Mouse (Mus musculus): Measurements from ENCODE around the gene Adtrp. TPM values are rescaled to one million over a fixed set of nuclear protein-coding genes. Genes with fewer than 3 reads are reported as not detected.

Adtrp gene
- total and polyA plus RNA-seq, 2 experiments from 2014 or later = 0.26 TPM

- TF ChIP-seq CTCF (IDR thresholded peaks at IDR 0.05; ENCODE audit: low read depth) = no peak
- H3K9me3 ChIP-seq (ENCODE audit: low read length) = no peaks in the 10 kb centered on the region
- H3K36me3 ChIP-seq (ENCODE audit: insufficient read depth, low read length) = no peaks in the 10 kb centered on the region
- no peak overlapping the region for H3K4me3 ChIP-seq (ENCODE audit: low read length)
- H3K27ac ChIP-seq = no peak overlapping the region
- H3K4me2 ChIP-seq (ENCODE audit: low read depth, low read length) = no peak overlapping the region
- ATAC-seq (no peak), DNase-seq (ENCODE audit: low spot score) (no peak)
- no peaks in the 10 kb centered on the region for H3K27me3 ChIP-seq (ENCODE audit: insufficient read depth, low read length)
- WGBS = 90% methylated on average over 3 of the region's 3 CpGs
- no peaks in the 10 kb centered on the region for H3K4me1 ChIP-seq (ENCODE audit: insufficient read depth, low read length)
- no peak overlapping the region for H3K9ac ChIP-seq (replicated peaks; ENCODE audit: low read length)
These were observed 60.8 kb downstream of the Adtrp start for GRCm38 (mm10) chr13:41786640-41787039.

DNA sequence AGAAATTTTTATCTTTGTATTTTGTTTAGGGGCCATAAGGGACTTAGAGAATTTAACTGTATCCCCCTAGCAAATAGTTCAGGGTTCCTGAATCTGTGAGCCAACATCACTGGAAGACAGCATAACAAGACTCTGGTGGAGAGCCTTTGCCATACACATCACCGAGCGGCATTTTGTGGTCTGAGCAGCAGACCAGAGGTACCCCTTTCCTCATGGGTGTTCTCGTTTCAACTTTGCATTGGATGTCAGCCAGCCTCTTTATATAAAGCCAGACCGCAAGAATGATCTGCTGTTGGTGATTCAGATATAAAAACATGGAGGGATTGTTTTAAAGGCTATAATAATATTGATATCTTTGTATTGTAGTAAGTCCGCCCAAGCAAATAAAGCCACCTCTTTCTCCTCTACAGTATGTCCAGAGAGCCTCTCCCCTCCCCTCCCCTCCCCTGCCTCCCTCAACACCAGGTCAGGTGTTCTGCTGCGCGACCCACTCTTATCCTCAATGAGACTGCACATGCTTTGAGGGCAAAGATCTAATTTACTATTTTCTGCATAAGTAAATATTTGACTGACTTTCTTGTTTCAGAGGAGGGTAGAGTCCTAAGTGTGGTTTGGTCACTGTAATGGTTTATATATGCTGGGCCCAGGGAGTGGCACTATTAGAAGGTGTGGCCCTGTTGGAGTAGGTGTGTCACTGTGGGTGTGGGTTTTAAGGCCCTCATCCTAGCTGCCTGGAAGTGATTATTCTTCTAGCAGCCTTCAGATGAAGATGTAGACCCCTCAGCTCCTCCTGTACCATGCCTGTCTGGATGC is 62.4 kb downstream of the Adtrp start:
- H3K4me2 ChIP-seq (ENCODE audit: low read depth, low read length) = no peak overlapping the region
- no peak overlapping the region for H3K4me3 ChIP-seq (ENCODE audit: low read length)
- TF ChIP-seq CTCF (IDR thresholded peaks at IDR 0.05; ENCODE audit: low read depth) = no peak
- H3K36me3 ChIP-seq (ENCODE audit: insufficient read depth, low read length) = no peaks in the 10 kb centered on the region
- 74% methylated on average over 7 of the region's 7 CpGs for WGBS
- H3K9me3 ChIP-seq (ENCODE audit: low read length) = no peaks in the 10 kb centered on the region
- DNase-seq (ENCODE audit: low spot score) (no peak), ATAC-seq (no peak)
- no peak overlapping the region for H3K9ac ChIP-seq (replicated peaks; ENCODE audit: low read length)
- no peaks in the 10 kb centered on the region for H3K27me3 ChIP-seq (ENCODE audit: insufficient read depth, low read length)
- no peaks in the 10 kb centered on the region for H3K4me1 ChIP-seq (ENCODE audit: insufficient read depth, low read length)
- no peak overlapping the region for H3K27ac ChIP-seq

- TF ChIP-seq CTCF (IDR thresholded peaks at IDR 0.05; ENCODE audit: low read depth) = no peak
- Histone ChIP-seq H3K27me3 (ENCODE audit: insufficient read depth, low read length) (no peaks in the 10 kb centered on the region), H3K4me2 (ENCODE audit: low read depth, low read length) (no peak overlapping the region), H3K36me3 (ENCODE audit: insufficient read depth, low read length) (no peaks in the 10 kb centered on the region), H3K9me3 (ENCODE audit: low read length) (no peaks in the 10 kb centered on the region), H3K4me3 (ENCODE audit: low read length) (no peak overlapping the region), H3K9ac (replicated peaks; ENCODE audit: low read length) (no peak overlapping the region), H3K27ac (no peak overlapping the region), H3K4me1 (ENCODE audit: insufficient read depth, low read length) (no peaks in the 10 kb centered on the region)
- no peak for DNase-seq (ENCODE audit: low spot score)
- ATAC-seq = no peak
- 79% methylated on average over 4 of the region's 4 CpGs for WGBS
These were observed 67.2 kb downstream of the Adtrp start for GRCm38 (mm10) chr13:41780296-41780695.

DNA sequence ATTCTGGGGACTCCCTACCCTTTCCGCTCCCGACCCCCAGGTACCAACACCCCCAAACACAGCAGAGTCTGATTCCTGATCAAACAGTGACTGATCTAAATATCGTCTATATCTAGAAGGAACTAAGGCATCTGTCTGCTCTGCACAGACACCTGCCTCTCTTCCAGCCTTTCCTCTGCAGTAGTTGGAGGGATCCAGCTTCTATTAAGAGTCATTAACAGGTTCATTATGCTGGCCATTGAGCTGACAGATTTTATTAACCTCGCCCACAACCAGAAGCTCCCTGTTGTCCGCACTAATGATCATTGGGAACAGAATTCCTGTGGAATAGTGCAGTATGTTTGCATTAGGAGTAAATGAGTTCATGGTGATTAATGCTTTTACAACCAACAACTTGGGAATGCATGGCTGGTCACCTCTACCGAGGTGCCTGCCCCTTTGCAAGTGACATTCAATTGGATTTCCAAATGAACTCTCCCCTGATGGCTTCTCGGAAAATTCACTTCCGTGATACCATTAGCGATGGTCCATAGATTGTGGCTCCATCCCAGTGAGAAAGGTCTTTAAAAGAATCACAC is 67.8 kb downstream of the Adtrp start:
- Histone ChIP-seq H3K9ac (replicated peaks; ENCODE audit: low read length) (no peak overlapping the region), H3K36me3 (ENCODE audit: insufficient read depth, low read length) (no peaks in the 10 kb centered on the region), H3K4me2 (ENCODE audit: low read depth, low read length) (no peak overlapping the region), H3K4me3 (ENCODE audit: low read length) (no peak overlapping the region), H3K27ac (no peak overlapping the region), H3K27me3 (ENCODE audit: insufficient read depth, low read length) (no peaks in the 10 kb centered on the region), H3K9me3 (ENCODE audit: low read length) (no peaks in the 10 kb centered on the region), H3K4me1 (ENCODE audit: insufficient read depth, low read length) (no peaks in the 10 kb centered on the region)
- peak; percentile 15 for DNase-seq (ENCODE audit: low spot score)
- no peak for TF ChIP-seq CTCF (IDR thresholded peaks at IDR 0.05; ENCODE audit: low read depth)
- ATAC-seq = 0 out of 2 replicates have a peak, but pooled peaks have one; percentile 32
- 69% methylated on average over 9 of the region's 9 CpGs for WGBS

- Histone ChIP-seq H3K4me3 (ENCODE audit: low read length) (no peak overlapping the region), H3K4me2 (ENCODE audit: low read depth, low read length) (no peak overlapping the region), H3K9ac (replicated peaks; ENCODE audit: low read length) (no peak overlapping the region), H3K27ac (no peak overlapping the region), H3K36me3 (ENCODE audit: insufficient read depth, low read length) (no peaks in the 10 kb centered on the region), H3K27me3 (ENCODE audit: insufficient read depth, low read length) (no peaks in the 10 kb centered on the region), H3K9me3 (ENCODE audit: low read length) (no peaks in the 10 kb centered on the region), H3K4me1 (ENCODE audit: insufficient read depth, low read length) (no peaks in the 10 kb centered on the region)
- DNase-seq (ENCODE audit: low spot score) (no peak), ATAC-seq (no peak)
- 91% methylated on average over 4 of the region's 4 CpGs for WGBS
- TF ChIP-seq CTCF (IDR thresholded peaks at IDR 0.05; ENCODE audit: low read depth) = no peak
These were observed 73.6 kb downstream of the Adtrp start for GRCm38 (mm10) chr13:41773812-41774376.

- no peak overlapping the region for H3K4me2 ChIP-seq (ENCODE audit: low read depth, low read length)
- H3K4me1 ChIP-seq (ENCODE audit: insufficient read depth, low read length) = no peaks in the 10 kb centered on the region
- DNase-seq (ENCODE audit: low spot score) (no peak), ATAC-seq (no peak)
- H3K27ac ChIP-seq = no peak overlapping the region
- no peaks in the 10 kb centered on the region for H3K27me3 ChIP-seq (ENCODE audit: insufficient read depth, low read length)
- no peaks in the 10 kb centered on the region for H3K36me3 ChIP-seq (ENCODE audit: insufficient read depth, low read length)
- H3K9ac ChIP-seq (replicated peaks; ENCODE audit: low read length) = no peak overlapping the region
- 41% methylated on average over 3 of the region's 3 CpGs for WGBS
- H3K9me3 ChIP-seq (ENCODE audit: low read length) = no peaks in the 10 kb centered on the region
- no peak overlapping the region for H3K4me3 ChIP-seq (ENCODE audit: low read length)
- TF ChIP-seq CTCF (IDR thresholded peaks at IDR 0.05; ENCODE audit: low read depth) = no peak
These were observed 76.4 kb downstream of the Adtrp start for GRCm38 (mm10) chr13:41771061-41771460.

- WGBS = 85% methylated on average over 4 of the region's 4 CpGs
These were observed 79.5 kb downstream of the Adtrp start for GRCm38 (mm10) chr13:41767941-41768340.

More at GRCm38 (mm10) chr13:41767941-41768340, 79.5 kb downstream of the Adtrp start:
- Histone ChIP-seq H3K36me3 (ENCODE audit: insufficient read depth, low read length) (no peaks in the 10 kb centered on the region), H3K4me1 (ENCODE audit: insufficient read depth, low read length) (no peaks in the 10 kb centered on the region), H3K27me3 (ENCODE audit: insufficient read depth, low read length) (no peaks in the 10 kb centered on the region), H3K9ac (replicated peaks; ENCODE audit: low read length) (no peak overlapping the region), H3K27ac (no peak overlapping the region), H3K9me3 (ENCODE audit: low read length) (no peaks in the 10 kb centered on the region), H3K4me2 (ENCODE audit: low read depth, low read length) (no peak overlapping the region), H3K4me3 (ENCODE audit: low read length) (no peak overlapping the region)
- DNase-seq (ENCODE audit: low spot score) (no peak), ATAC-seq (no peak)
- TF ChIP-seq CTCF (IDR thresholded peaks at IDR 0.05; ENCODE audit: low read depth) = no peak
